Mouse (Mus musculus) hematopoietic stem cell, adult 5-6 weeks (primary cell): ENCODE measurements at regions not wholly inside any gene's neighbourhood (a gene's known extent, or its start where the extent isn't known, plus 50 kb on each side); places are given as distances from the start of the nearest gene placed in this dataset.

Experiments
- ATAC-seq, 2 experiments: fragments of 125-278 bp in 1 of 2; replicated peaks in 1 of 2; 2 replicates each; pipeline ENCODE4 v1.8.0; 2016 to 2017; ENCODE audit warnings: inconsistent platforms in 2 of 2, mild to moderate bottlenecking in 2 of 2, moderate number of reproducible peaks in 2 of 2, low read depth in 1 of 2, moderate TSS enrichment in 1 of 2; ENCODE audit not compliant: low FRiP score in 2 of 2, poor library complexity in 2 of 2, severe bottlenecking in 2 of 2, insufficient read depth in 1 of 2, low TSS enrichment in 1 of 2

- no peak for ATAC-seq
These were observed 242.7 kb downstream of the Rngtt start for GRCm38 (mm10) chr4:33552856-33553255.

DNA sequence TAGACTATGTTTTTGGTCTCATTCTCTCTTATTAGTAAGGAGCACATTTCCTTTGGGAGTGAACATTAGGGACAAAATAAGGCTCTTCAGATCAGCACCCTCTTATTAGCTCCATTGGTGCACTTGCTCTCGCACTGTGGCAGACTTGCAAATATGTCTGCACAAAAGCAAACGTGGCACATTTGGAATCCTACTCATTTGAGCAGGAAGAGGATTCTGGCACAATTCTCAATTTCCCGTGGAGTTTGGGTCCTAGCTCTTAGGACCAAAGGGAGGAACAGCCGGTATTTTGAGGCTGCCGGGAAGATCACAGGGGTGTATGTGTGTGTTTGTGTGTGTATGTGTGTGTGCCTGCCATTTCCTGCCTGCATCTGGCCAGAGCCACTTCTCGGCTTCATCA lies 244.5 kb downstream of the Rngtt start:
- ATAC-seq: no peak

- ATAC-seq: no peak
These were observed 245.3 kb downstream of the Rngtt start for GRCm38 (mm10) chr4:33555231-33555933.

GRCm38 (mm10) chr4:33555966-33556365 lies 245.9 kb downstream of the Rngtt start:
- no peak for ATAC-seq

- ATAC-seq: peak; percentile 74 to 79
These were observed 246.8 kb downstream of the Rngtt start for GRCm38 (mm10) chr4:33556661-33557540.

- ATAC-seq: no peak
These were observed 260.2 kb downstream of the Rngtt start for GRCm38 (mm10) chr4:33570274-33570673.

- no peak for ATAC-seq
These were observed 261.2 kb downstream of the Rngtt start for GRCm38 (mm10) chr4:33571351-33571750.

- no peak for ATAC-seq
These were observed 267.5 kb downstream of the Rngtt start for GRCm38 (mm10) chr4:33577631-33578030.

GRCm38 (mm10) chr4:33580491-33580890 lies 270.4 kb downstream of the Rngtt start:
- ATAC-seq: no peak

GRCm38 (mm10) chr4:33581180-33581591 lies 271.1 kb downstream of the Rngtt start:
- ATAC-seq: no peak

GRCm38 (mm10) chr4:33581766-33582525 lies 271.8 kb downstream of the Rngtt start:
- no peak; a peak in 1 of 4 replicates for ATAC-seq

DNA sequence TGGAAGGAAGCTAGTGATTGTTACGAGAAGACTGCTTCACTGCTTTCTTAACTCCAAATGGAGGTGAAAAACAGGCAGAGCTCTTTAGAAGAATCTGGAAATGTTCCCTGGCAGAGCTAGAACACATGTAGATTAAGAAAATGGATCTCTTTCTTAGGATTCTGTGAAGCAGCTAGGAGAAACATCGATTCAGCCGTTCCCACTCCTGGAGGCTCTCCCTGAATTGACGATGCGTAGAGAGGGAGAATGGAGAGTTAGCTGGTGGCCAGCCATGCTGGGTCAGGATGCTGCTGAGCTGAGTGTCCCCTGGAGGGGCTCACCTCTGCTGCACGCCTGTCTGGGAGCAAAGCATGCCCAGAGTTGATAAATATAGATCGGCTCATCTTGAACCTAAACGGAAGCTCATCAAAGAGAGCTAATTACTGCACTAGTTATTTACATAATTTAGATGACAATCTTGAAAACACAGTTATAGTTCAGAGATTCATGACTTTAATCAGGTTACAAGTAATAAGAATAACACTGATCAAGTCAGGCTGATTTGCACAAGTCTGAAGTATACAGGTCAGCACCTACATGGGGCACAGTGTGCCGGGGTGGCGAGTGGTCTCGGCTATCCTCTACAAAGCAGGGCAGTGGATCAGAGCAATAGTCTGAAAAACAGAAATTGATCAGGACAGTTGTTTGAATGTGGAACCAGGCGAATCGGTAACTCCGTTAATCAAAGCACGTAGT lies 273.0 kb downstream of the Rngtt start:
- no peak for ATAC-seq

DNA sequence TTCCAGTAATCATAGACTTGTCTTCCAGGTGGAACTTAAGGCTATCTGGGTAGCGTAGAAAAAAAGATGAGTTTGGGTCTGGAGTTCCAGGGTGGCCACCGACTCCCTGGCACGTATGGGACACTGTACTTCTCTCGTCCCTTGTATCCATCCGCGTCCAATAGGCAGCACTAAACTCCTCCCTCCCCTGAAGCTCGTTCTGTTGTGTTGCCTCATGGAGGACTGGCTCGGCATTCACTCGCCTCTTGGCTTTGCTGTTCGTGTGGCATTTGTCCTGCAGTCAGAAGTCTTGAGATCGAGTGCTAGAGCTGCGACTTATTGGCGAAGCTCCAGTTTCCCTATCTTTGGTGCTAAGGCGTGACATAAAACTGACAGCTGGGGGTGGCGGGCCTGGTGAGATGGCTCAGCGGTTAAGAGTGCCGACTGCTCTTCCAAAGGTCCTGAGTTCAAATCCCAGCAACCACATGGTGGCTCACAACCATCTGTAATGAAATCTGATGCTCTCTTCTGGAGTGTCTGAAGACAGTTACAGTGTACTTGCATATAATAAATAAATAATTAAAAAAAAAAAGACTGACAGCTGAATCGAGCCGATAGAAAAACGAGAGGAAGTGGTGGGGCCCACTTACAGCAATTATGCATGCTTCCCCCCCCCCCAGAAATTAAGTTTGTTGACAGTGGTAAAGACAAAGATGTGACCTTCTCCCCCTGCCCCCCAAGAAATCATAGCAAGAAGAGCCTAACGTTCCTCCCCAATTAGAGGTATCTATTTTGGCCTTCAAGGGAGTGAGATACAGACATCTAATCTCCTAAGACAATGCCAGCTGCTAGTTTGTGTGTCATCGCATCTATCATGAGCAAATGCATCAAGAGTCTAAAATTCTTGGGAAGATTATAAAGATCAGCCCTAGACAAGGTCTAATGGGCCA lies 274.1 kb downstream of the Rngtt start:
- no peak for ATAC-seq

- no peak for ATAC-seq
These were observed 275.7 kb downstream of the Rngtt start for GRCm38 (mm10) chr4:33585821-33586220.

GRCm38 (mm10) chr4:33586290-33586614 lies 276.1 kb downstream of the Rngtt start:
- ATAC-seq: peak in 1 of 2 experiments; percentile 5; a peak in 1 of 4 replicates

DNA sequence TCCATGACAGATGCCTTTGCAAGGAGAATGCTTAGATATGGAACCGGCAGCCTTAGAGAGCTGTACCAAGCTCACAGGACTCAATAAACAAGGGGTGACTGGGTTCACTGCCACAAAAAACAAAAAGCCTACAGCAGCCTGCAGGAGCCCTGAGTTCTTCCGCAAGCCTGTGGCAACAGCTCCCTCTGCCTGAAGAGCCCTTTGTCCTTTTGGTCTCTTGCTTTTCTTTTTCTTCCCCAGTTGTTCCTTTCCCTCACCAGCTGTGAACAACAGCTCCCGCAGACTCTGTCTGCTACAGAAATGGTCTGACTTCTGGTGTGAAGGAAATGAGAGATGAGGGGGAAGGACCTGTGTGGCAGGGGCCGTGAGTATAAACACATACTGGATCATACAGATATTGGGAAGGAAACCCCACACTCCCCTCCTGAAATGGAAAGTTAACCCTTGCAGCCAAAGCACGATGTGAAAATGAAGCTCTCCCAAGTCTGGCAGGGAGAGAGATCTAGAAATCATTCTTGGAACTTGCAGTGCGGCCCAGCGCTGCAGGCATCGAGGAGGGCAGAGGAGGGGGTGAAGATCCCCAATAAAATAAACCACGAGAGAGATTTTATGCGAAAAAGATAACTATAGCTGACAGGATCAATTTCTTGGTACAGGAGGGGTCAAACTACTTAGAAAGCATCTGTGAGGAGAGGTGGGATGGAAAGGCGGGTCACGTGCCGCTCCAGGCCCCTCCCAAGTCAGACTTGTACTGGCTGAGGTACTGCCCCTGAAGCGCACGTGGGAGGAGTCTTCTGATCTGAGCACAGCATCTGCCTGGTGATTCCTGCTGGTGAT lies 276.7 kb downstream of the Rngtt start:
- ATAC-seq: peak; percentile 66 to 71
